Mouse (Mus musculus) left cerebral cortex, postnatal 36 days (tissue): Measurements from ENCODE around the gene Arl3. TPM values are rescaled to one million over a fixed set of nuclear protein-coding genes. Genes with fewer than 3 reads are reported as not detected.

Experiments used
- DNase-seq, 2 experiments: peaks; one replicate each; pipeline ENCODE4 v3.0.0; 2021 to 2022; ENCODE audit warnings: low spot score in 2 of 2, mixed read lengths in 1 of 2
- intact Hi-C: fragments of 180-260 bp; cut with DNase I; formaldehyde crosslinking; loops from one replicate; pipeline ENCODE4 v1.15.1; 2025
- total RNA-seq, 2 experiments: library from RNA; stranded (reverse); gene quantifications; 2 replicates each; pipeline ENCODE4 v1.2.3; 2021

Gene Arl3
- total RNA-seq, 2 experiments from 2014 or later = 112 to 120 TPM

DNA sequence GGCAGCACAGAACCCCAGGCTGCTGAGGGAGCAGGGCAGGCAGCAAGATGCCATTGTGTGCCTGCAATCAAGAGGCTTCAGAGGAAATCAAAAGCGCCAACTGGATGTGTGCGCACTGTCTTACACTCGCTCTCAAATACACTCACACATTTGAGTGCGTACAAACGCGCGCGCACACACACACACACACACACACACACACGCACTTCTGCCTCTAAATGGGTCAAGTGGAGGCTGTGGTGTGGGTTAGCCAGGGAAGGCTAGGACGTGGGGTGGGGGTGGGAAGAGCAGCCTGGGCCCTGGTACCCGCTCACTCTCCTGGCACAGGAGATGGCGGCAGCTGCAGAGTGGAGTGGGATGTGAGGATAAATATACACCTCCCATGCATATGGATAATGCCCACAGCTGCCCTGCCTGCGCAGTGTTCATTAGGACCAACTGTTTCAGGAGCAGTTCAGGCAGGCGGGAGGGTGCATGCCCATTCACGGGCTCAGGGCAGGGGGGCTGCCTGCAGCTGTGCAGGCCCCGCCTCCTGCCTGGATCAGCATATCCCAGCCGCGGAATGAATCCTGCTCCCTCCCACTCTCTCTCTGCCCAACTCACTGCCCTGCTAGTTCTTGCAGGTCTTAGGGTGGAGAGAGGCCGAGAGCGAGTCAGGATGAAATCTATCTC is 49.4 kb downstream of the Arl3 start:
- intact Hi-C loops = loop anchor here (2.0 kb wide), 1 partner anchor 21 kb away; no protein-coding TSS in a partner anchor
- peak; percentile 80 to 83 for DNase-seq

DNA sequence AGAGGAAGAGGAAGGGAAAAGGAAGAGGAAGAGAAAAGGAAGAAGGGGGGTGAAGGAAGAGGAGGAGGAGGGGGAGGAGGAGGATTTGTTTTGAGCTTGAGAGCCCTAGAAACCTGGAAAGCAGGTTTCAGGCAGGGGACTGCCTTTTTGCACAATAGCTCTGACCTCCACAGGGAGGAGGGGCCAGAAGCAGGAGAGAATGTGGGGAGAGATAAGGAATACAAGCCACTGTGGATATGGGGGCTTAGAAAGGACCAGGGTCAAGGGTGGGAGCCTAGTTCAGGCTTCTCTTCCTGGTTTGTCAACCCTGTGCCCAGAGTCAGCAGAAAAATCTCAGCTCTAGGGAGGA is 49.9 kb downstream of the Arl3 start:
- DNase-seq = no peak
- intact Hi-C loops = no loop called here

DNA sequence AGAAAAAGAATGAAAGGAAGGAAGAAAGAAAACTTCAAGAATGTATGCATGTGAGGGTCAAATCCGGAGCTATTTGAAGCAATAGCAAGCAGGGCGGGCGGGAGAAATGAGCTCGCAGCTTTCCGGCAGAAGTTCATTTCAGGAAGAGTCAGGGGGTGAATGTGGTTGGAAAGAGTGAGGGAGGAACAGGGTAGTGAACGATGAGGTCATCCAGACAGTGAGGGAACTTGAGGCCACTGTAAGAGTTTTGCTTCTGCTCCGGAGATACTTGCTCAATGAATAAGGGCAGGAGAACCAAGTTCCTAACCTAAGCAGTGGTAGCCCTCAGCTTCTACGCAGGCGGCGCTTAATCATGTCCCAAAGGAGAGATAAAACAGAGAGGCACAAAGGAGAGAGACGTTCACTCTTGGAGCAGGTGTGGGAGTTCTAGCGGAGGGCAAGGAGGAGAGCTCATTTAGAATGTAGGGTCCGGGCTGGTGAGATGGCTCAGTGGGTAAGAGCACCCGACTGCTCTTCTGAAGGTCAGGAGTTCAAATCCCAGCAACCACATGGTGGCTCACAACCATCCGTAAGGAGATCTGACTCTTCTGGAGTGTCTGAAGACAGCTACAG is 50.5 kb downstream of the Arl3 start:
- intact Hi-C loops = no loop called here
- no peak for DNase-seq

DNA sequence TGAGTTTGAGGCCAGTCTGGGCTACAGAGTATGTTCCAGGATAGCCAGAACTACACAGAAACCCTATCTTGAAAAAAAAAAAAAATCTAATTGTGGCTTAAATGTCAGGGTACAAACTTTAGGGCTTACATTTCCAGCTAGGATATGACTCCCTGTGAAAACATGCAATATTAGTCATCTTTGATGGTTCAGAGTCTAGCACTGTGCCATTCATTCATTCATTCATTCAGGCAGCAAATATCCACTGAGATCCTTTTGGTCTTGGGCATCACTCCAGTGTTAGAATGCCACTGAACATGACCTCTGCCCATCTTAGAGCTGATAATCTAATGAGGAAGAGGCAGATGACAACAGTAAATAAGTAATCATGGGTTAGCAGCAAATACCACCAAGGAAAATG is 51.3 kb downstream of the Arl3 start:
- DNase-seq = no peak
- intact Hi-C loops = no loop called here

DNA sequence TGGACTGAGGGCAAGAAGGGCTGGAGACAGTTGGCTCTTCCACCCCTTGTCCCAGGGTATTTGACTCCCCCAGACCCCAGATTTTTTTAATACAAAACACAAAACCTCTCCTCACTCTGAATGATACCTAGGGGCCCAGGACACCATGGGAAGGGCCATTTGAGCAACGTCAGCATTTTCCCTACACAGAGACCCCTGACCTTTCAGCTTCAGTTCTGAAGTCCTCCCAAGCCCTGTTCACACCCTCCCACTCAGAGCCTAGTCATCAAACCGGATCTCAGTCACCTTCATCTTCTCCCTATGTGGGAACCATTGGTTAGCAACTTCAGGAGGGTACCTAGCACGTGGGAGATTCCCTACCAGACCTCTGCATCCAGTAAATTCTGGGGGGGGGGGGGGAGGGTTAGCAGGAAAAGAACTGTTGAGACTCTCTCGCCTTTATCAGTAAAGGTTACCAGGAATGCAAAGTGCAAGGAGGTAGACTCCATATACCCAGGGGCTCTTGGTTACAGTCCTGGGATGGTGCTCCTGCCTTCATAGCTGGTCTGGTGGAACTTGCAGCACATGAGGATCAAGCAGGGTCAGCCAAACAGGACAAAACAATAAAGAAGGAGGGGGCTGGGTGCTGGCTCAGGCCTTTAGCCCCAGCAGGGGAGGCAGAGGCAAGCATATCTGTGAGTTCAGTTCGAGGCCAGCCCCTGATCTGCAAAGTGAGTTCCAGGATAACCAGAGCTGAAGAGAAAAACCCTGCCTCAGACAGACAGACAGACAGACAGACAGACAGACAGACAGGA is 54.0 kb downstream of the Arl3 start:
- intact Hi-C loops = no loop called here
- no peak for DNase-seq

DNA sequence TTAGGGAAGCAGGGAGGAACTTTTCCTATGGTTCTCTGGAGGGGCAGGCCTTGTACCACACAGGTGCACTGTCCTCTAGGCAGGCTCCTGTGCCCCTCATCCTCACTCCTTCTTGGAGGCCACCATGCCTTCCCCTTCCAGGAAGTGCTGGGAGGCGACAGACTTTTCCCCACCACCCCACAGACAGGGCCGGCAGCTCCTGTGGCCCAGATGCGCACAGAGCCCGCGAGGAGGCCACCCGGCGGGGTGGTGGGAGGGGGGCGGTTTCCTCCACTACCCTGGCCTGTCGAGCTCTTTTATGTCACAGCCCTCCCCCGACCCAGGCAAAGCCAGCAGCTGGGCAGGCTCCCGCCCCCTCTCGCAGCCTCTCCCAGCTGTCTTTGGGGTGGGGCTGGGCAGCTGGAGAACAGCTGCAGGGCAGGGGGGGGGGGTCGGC is 54.6 kb downstream of the Arl3 start:
- intact Hi-C loops = no loop called here
- DNase-seq = no peak

DNA sequence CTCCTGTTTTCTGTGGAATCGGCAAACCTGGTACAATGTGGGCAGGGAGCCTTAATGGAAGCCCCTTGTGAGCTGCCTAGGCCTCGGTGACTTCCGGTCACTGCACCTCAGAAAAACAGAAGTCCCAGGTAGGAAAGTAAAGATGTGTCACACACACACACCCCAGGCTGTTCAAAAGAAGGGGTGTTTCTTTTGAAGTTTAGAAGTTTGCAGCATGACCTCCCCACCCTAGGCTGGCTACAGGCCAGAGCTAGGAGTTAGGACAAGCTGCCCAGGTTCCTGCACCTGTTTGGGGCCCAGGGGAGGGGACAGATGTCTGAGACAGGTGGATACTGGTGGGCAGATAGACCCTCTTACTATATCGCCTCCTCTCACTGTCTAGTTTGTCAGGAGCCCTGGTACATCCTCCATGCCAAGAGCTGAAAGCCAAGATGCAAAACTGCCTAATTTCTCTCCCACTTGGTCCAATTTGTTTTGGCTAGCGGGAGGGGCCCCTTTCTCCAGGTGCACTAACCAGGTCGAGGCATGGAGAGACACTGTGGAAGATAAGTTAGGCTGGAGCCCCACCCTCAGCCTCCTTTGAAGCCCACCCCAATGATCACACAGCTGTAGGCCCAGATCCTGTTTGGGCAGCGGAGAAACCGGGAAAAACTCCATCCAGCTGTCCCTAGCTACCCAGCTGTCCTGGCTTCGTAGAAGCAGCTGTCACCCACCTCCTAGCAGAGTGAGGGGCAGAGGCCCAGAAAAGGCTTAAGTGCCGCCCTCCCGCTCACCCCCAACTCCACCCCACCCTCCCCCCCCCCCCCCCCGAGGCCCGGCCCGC is 55.3 kb downstream of the Arl3 start:
- DNase-seq = no peak
- intact Hi-C loops = no loop called here

DNA sequence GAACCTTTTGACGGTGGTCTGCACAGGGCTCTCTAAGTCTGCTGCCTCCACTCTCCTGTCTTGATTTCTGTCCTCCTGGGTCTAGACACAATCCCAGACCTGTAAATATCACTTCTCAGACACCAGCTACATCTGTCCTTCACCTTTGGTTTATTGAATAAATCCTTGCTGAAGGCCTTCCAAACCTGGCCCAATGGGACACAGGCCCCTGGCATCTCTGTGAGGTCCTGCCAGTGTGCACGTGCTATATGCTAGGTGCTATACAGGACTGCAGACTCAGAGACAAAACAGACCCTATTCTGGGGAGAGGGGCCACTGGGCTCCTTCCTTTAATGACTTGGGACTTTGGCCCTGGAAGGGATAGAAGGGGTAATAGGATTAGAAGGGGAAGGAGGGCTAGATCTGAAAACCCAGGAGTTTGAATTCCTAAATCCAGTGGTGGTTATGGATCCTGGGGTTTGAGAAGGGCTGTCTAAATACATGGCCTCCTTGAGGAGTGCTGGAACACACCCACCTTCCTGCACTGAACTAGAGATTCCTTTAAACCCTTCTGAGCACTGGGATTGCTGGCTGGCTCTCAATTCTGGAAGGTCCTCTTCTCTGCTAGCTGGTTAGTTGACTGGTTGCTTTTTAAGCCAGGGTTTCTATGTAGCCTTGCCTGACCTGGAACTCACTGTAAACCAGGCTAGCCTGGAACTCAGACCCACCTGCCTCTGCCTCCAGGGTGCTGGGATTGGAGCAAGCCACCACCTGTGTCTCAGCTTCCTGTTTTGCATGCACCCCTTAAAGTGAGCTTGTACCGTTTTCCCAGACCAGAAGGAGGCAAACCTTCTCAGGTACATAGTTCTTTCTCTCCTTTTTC is 56.1 kb downstream of the Arl3 start:
- DNase-seq = peak in 1 of 2 experiments; percentile 4
- intact Hi-C loops = no loop called here

DNA sequence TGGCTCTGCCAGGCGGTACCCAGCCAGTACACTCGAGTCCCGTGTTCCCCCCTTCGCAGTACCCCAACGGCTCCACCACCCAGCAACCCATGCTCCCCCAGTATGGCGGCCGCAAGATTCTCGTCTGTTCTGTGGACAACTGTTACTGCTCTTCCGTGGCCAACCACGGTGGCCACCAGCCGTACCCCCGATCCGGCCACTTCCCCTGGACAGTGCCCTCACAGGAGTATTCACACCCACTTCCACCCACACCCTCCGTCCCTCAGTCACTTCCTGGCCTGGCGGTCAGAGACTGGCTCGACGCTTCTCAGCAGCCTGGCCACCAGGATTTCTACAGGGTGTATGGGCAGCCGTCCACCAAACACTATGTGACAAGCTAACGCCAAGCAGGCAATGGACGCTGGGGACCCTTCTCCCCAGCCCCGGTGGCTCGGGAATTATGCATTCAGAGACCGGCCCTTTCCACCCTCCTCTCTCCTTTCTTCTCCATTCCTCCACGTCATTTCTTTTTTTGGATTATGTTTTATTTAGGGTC is 57.6 kb downstream of the Arl3 start:
- intact Hi-C loops = no loop called here
- DNase-seq = no peak

DNA sequence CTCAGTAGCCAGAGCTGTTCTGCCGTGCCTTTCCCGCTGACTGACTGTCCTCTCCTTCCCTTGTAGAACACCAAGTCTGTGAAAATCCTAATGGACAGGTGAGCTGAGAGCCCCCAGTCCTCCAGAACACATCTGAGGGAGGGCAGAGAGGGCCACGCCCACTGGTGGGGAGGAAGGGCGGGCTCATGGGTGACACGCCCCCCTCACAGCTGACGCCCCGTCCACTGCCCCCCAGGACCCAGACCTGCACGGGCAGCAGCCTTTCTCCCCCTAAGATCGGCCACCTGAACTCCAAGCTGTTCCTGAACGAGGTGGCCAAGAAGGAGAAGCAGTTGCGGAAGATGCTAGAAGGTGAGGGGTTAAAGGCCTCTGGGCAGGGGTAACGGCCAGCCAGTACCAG is 58.6 kb downstream of the Arl3 start:
- DNase-seq = no peak
- intact Hi-C loops = no loop called here

DNA sequence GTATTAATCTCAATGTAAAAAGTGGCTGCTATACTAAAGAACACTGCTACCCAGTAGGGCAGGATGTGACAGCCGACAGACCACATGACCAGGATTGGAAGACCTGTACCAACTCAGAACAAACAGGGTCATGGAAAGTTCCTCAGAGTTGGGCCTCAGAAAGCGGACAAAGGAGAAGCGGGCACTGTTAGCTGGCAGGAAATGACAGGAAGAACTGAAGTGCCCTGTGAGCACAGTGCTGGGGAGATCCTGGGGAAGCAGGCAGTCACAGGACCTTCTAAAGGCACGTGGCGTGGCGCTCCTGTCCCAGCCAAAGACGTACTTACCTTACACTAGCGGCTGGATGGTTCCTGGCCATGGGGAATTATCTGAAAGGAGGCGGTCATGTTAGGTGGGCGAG is 61.7 kb downstream of the Arl3 start:
- peak in 1 of 2 experiments; percentile 18 for DNase-seq
- intact Hi-C loops = no loop called here

DNA sequence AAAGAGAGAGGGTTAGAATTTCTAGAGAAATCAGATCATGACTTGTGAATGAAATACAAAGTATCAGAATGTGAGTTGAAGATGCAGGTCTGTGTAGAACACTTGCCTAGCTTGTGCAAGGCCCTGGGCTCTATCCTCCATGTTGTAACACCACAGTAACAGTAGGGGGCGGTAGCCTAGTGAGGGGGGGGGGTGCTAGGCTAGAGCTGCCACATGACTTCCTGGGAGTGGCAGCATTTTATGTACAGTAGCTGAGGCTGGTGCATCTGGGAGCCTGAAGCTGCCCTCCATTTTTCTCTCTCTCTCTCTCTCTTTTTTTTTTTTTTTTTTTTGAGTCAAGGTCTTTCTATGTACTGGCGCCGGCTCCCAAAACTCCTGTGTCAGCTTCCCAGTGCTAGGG is 62.2 kb downstream of the Arl3 start:
- intact Hi-C loops = no loop called here
- no peak for DNase-seq

DNA sequence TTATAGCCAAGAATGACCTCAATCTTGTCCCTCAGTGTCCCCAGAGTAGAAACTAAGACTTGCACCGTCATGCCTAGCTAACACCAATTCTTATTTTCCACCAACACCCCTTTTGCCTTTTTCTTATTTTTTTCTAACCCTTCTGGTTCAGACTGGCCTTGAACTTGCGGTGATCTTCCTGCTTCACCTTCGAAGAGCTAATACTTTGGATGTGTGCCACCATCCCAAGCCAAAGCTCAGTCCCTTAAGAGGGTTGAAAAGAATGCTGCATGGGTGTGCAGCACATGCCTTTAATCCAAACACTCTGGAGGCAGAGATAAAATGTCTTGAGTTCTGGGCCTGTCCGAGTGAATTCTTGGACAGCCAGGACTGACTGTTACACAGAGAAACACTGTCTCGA is 62.6 kb downstream of the Arl3 start:
- intact Hi-C loops = no loop called here
- no peak for DNase-seq

DNA sequence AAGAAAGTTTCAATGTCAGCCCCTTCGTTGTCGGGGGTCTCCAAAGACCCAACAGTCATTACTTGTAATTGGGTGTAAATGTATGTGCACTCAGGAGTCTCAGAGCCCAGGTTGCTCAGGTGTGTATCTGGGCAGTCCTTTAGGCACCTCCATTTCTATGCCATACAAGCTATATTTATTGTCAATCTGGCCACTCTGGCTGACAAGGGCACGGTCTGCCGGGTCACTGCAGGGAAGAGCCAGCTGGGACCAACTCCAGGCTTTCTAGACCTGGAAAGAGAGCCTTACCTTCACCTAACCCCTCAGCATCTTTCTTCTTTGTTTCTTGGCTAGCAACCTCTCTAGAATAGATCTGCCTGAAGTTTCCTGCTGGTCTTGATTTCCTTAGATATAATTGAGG is 63.3 kb downstream of the Arl3 start:
- intact Hi-C loops = no loop called here
- DNase-seq = no peak

DNA sequence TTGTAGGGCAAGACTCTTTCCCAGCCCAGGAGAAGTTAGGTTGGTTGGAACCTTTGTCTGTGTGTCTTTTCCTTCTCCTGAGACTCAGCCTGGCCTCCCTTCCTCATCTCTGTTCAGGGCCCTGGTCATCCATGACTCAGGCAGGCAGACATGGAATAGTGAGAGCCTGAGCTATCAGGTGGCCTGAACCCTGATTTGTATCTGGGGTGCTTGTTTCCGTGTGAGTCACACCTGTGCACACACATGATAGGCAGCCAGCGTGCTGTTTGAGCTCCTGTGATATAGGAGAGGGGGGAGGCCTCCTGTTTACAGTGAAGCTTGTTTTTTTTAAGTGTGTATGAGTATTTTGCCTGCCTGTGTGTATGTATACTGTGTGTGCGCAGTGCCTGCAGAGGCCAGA is 63.8 kb downstream of the Arl3 start:
- no peak for DNase-seq
- intact Hi-C loops = no loop called here

DNA sequence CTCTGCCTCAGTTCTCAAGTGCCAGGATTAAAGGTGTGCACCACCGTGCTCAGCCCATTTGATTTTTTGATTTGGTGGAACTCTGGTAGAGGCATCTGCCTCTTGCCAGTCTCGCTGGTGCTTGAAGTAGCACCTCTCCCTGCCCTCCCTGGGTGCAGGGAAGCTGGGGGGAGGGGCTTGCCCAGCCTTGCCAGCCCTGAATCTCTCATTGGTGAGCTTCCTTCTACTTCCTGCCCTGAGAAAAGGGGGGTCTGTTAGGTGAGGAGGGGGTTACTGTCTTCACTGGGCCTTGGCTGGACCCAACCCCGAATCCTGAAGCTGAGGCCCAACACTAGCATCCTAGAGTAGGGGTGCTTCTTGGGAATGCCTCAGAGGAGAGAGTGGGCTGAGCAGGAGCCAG is 64.3 kb downstream of the Arl3 start:
- intact Hi-C loops = no loop called here
- no peak for DNase-seq

DNA sequence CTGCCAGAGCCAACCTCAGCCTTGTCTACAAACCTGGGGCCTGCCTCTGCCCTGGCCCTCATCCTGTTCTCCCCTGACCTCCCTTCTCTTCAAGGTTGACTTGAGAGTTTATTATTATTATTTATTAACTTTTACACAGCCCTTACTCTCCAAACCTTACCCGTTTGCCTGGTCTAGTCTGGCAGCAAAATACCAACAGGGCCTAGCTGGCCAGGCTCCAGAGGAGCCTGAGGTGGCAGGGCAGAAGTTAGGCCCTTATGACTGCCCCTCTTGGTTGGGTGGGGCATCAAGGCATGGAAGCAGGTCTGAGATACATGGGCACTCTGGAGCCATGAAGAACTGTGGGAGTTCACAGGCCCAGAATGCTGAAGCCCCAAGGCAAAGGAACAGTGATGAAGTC is 65.2 kb downstream of the Arl3 start:
- DNase-seq = no peak
- intact Hi-C loops = no loop called here

DNA sequence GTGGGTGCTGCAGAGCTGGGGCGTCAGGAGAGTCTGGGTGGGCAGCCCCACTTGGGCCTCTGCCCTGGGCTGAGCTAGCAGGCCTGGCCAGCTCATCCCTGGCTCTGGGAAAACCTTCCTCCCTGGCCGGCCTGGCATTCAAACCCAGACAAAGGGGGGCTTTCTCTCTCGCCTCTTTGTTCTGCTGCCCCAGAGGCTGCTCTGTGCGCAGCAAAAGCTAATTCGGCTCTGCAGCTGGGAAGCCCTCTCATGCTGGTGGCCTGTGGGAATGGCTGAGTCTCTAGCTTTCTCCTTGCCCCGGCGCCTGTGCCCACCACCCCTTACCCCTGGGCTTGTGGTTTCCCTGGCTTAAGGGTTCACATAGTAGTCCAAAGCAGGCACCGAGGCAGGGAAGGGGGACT is 65.8 kb downstream of the Arl3 start:
- no peak for DNase-seq
- intact Hi-C loops = no loop called here

DNA sequence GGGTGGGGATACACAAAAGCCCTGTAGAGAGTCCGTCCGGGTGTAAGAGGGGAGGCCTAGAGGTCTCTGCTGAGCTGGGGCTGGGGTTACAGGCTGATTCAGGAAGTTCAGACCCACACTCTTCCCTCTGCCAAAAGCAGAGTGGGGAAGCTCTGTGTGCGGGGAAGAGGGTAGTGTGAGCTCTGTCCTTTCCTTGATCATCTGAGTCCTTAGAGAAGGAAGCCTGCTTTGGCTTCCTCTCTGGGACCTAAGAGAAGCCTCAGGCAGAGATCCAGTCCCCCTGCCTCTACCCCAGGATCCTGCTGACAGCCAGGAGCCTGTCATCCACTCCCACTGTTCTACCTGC is 66.7 kb downstream of the Arl3 start:
- intact Hi-C loops = no loop called here
- no peak for DNase-seq
